Mouse (Mus musculus) heart, embryonic 13.5 days (tissue): ENCODE results near the gene Smim20. TPM values are rescaled to one million over a fixed set of nuclear protein-coding genes. Genes with fewer than 3 reads are reported as not detected.

Experiments
- ATAC-seq: fragments of 200-750 bp; cut with Nextera tagmentation; 2 replicates; pipeline ENCODE4 v1.8.0; 2017; ENCODE audit warnings: moderate TSS enrichment; ENCODE audit not compliant: insufficient number of reproducible peaks, low FRiP score, low TSS enrichment; ENCODE audit errors: extremely low read depth
- H3K27ac ChIP-seq: fragments of 300-500 bp; sonication (generic); replicated peaks from 2 replicates; pipeline ENCODE4 v1.5.1; 2015; ENCODE audit warnings: moderate library complexity, mild to moderate bottlenecking, inconsistent platforms
- H3K27me3 ChIP-seq: fragments of 300-500 bp; sonication (generic); replicated peaks from 2 replicates; pipeline ENCODE4 v1.6.1; 2015; ENCODE audit warnings: mild to moderate bottlenecking, inconsistent platforms
- H3K36me3 ChIP-seq: fragments of 300-500 bp; sonication (generic); 2 replicates; pipeline ENCODE4 v1.6.1; 2015; ENCODE audit warnings: mild to moderate bottlenecking, inconsistent platforms
- H3K4me1 ChIP-seq: fragments of 300-500 bp; sonication (generic); 2 replicates; pipeline ENCODE4 v1.6.1; 2015; ENCODE audit warnings: inconsistent platforms
- H3K4me2 ChIP-seq: fragments of 300-500 bp; sonication (generic); 2 replicates; pipeline ENCODE4 v1.6.1; 2015; ENCODE audit warnings: inconsistent platforms, mild to moderate bottlenecking, moderate library complexity
- H3K4me3 ChIP-seq: fragments of 300-500 bp; sonication (generic); 2 replicates; pipeline ENCODE4 v1.5.1; 2015; ENCODE audit warnings: moderate library complexity, mild to moderate bottlenecking, inconsistent platforms
- H3K9ac ChIP-seq: fragments of 300-500 bp; sonication (generic); 2 replicates; pipeline ENCODE4 v1.6.1; 2015; ENCODE audit warnings: inconsistent platforms, mild to moderate bottlenecking, moderate library complexity
- H3K9me3 ChIP-seq: fragments of 300-500 bp; sonication (generic); 2 replicates; pipeline ENCODE4 v1.6.1; 2016; ENCODE audit warnings: inconsistent platforms
- WGBS: fragments of 180-500 bp; shearing (Covaris S2); methylation state at CpG from one replicate; pipeline ENCODE4 v1.1.7; 2015; ENCODE audit warnings: mixed read lengths; 5-methylcytosine and 5-hydroxymethylcytosine counted together
- polyA plus RNA-seq: library from polyadenylated mRNA; unstranded; fragments of >200 nt; fragmentation: Nextera tagmentation; extraction: Ambion mirVana; gene quantifications from 2 replicates; pipeline ENCODE4 v1.2.1, GENCODE M21; 2015

Smim20 gene
- polyA plus RNA-seq, 1 experiment from 2014 or later: 149 TPM

- no peak overlapping the region for H3K4me3 ChIP-seq
- ATAC-seq: no peak
- no peaks in the 10 kb centered on the region for H3K4me1 ChIP-seq
- no peaks in the 10 kb centered on the region for H3K36me3 ChIP-seq
- H3K9ac ChIP-seq: no peak overlapping the region
- WGBS: 72% methylated on average over 13 of the region's 13 CpGs
- H3K4me2 ChIP-seq: no peak overlapping the region
- no peak overlapping the region for H3K27ac ChIP-seq
- H3K9me3 ChIP-seq: no peaks in the 10 kb centered on the region
- peaks cover 4% of the 10 kb centered on the region; the same call in 1 of the 2 replicates for H3K27me3 ChIP-seq
Observed at GRCm38 (mm10) chr5:53314404-53315167, 47.7 kb downstream of the Smim20 start.

GRCm38 (mm10) chr5:53315829-53316228 lies 48.9 kb downstream of the Smim20 start:
- H3K9me3 ChIP-seq: no peaks in the 10 kb centered on the region
- no peak overlapping the region for H3K9ac ChIP-seq
- peaks cover 4% of the 10 kb centered on the region; the same call in 1 of the 2 replicates for H3K27me3 ChIP-seq
- H3K4me1 ChIP-seq: no peaks in the 10 kb centered on the region
- WGBS: 59% methylated on average over 2 of the region's 2 CpGs
- H3K27ac ChIP-seq: no peak overlapping the region
- H3K4me3 ChIP-seq: no peak overlapping the region
- no peak for ATAC-seq
- H3K36me3 ChIP-seq: no peaks in the 10 kb centered on the region
- H3K4me2 ChIP-seq: no peak overlapping the region

GRCm38 (mm10) chr5:53317396-53317795 lies 50.5 kb downstream of the Smim20 start:
- peaks cover 4% of the 10 kb centered on the region; the same call in 1 of the 2 replicates for H3K27me3 ChIP-seq
- no peak for ATAC-seq
- no peaks in the 10 kb centered on the region for H3K9me3 ChIP-seq
- H3K4me2 ChIP-seq: no peak overlapping the region
- WGBS: 72% methylated on average over 3 of the region's 3 CpGs
- H3K4me1 ChIP-seq: peaks cover under 1% of the 10 kb centered on the region
- no peak overlapping the region for H3K9ac ChIP-seq
- no peak overlapping the region for H3K4me3 ChIP-seq
- H3K36me3 ChIP-seq: no peaks in the 10 kb centered on the region
- H3K27ac ChIP-seq: no peak overlapping the region

GRCm38 (mm10) chr5:53317885-53318466 lies 51.1 kb downstream of the Smim20 start:
- no peaks in the 10 kb centered on the region for H3K36me3 ChIP-seq
- no peak overlapping the region for H3K4me3 ChIP-seq
- H3K4me2 ChIP-seq: no peak overlapping the region
- no peak for ATAC-seq
- H3K9me3 ChIP-seq: no peaks in the 10 kb centered on the region
- H3K27me3 ChIP-seq: peaks cover 4% of the 10 kb centered on the region; the same call in 1 of the 2 replicates
- no peak overlapping the region for H3K27ac ChIP-seq
- 51% methylated on average over 7 of the region's 7 CpGs for WGBS
- no peak overlapping the region for H3K9ac ChIP-seq
- H3K4me1 ChIP-seq: peaks cover 6% of the 10 kb centered on the region

- H3K4me1 ChIP-seq: peaks cover 11% of the 10 kb centered on the region
- no peaks in the 10 kb centered on the region for H3K9me3 ChIP-seq
- WGBS: 71% methylated on average over 3 of the region's 3 CpGs
- H3K9ac ChIP-seq: no peak overlapping the region
- no peaks in the 10 kb centered on the region for H3K36me3 ChIP-seq
- H3K27me3 ChIP-seq: peaks cover 20% of the 10 kb centered on the region
- H3K4me2 ChIP-seq: no peak overlapping the region
- H3K27ac ChIP-seq: no peak overlapping the region
- no peak for ATAC-seq
- H3K4me3 ChIP-seq: no peak overlapping the region
Observed at GRCm38 (mm10) chr5:53320331-53320730, 53.4 kb downstream of the Smim20 start.

GRCm38 (mm10) chr5:53321901-53322300 lies 55.0 kb downstream of the Smim20 start:
- Histone ChIP-seq H3K36me3 (no peaks in the 10 kb centered on the region), H3K9me3 (no peaks in the 10 kb centered on the region), H3K9ac (no peak overlapping the region), H3K27ac (no peak overlapping the region), H3K4me3 (no peak overlapping the region), H3K4me1 (peaks cover 11% of the 10 kb centered on the region), H3K4me2 (no peak overlapping the region), H3K27me3 (peaks cover 31% of the 10 kb centered on the region)
- ATAC-seq: no peak
- WGBS: 87% methylated on average over 9 of the region's 9 CpGs

- ATAC-seq: no peak
- WGBS: 69% methylated on average over 11 of the region's 11 CpGs
Observed at GRCm38 (mm10) chr5:53322471-53322870, 55.6 kb downstream of the Smim20 start.

GRCm38 (mm10) chr5:53323121-53323520 lies 56.2 kb downstream of the Smim20 start:
- no peaks in the 10 kb centered on the region for H3K9me3 ChIP-seq
- no peak for ATAC-seq
- no peaks in the 10 kb centered on the region for H3K36me3 ChIP-seq
- peak overlapping the region; percentile 21; the same call in 1 of the 2 replicates for H3K4me2 ChIP-seq
- H3K27ac ChIP-seq: no peak overlapping the region
- H3K27me3 ChIP-seq: peaks cover 39% of the 10 kb centered on the region
- H3K9ac ChIP-seq: peak overlapping the region; percentile 37; the same call in 1 of the 2 replicates
- H3K4me3 ChIP-seq: no peak overlapping the region
- WGBS: 24% methylated on average over 7 of the region's 7 CpGs
- H3K4me1 ChIP-seq: peaks cover 11% of the 10 kb centered on the region

More at GRCm38 (mm10) chr5:53322471-53322870, 55.6 kb downstream of the Smim20 start:
- Histone ChIP-seq H3K36me3 (no peaks in the 10 kb centered on the region), H3K4me3 (no peak overlapping the region), H3K9me3 (no peaks in the 10 kb centered on the region), H3K4me1 (peaks cover 11% of the 10 kb centered on the region), H3K27ac (no peak overlapping the region), H3K27me3 (peaks cover 32% of the 10 kb centered on the region), H3K4me2 (peak overlapping the region; percentile 21; the same call in 1 of the 2 replicates), H3K9ac (peak overlapping the region; percentile 37; the same call in 1 of the 2 replicates)

- H3K4me2 ChIP-seq: no peak overlapping the region
- H3K9ac ChIP-seq: no peak overlapping the region
- ATAC-seq: no peak
- H3K9me3 ChIP-seq: no peaks in the 10 kb centered on the region
- H3K36me3 ChIP-seq: no peaks in the 10 kb centered on the region
- H3K27ac ChIP-seq: no peak overlapping the region
- H3K4me3 ChIP-seq: no peak overlapping the region
- 67% methylated on average over 3 of the region's 3 CpGs for WGBS
- H3K4me1 ChIP-seq: peaks cover 11% of the 10 kb centered on the region
- H3K27me3 ChIP-seq: peaks cover 38% of the 10 kb centered on the region
Observed at GRCm38 (mm10) chr5:53324256-53324655, 57.4 kb downstream of the Smim20 start.

GRCm38 (mm10) chr5:53324791-53325190 lies 57.9 kb downstream of the Smim20 start:
- no peak for ATAC-seq
- no peaks in the 10 kb centered on the region for H3K36me3 ChIP-seq
- no peaks in the 10 kb centered on the region for H3K9me3 ChIP-seq
- WGBS: 60% methylated on average over 6 of the region's 6 CpGs
- H3K4me2 ChIP-seq: no peak overlapping the region
- H3K9ac ChIP-seq: no peak overlapping the region
- H3K4me1 ChIP-seq: peaks cover 11% of the 10 kb centered on the region
- H3K27ac ChIP-seq: no peak overlapping the region
- no peak overlapping the region for H3K4me3 ChIP-seq
- H3K27me3 ChIP-seq: peaks cover 36% of the 10 kb centered on the region

- H3K9ac ChIP-seq: no peak overlapping the region
Observed at GRCm38 (mm10) chr5:53326023-53326422, 59.1 kb downstream of the Smim20 start.

More at GRCm38 (mm10) chr5:53326023-53326422, 59.1 kb downstream of the Smim20 start:
- no peaks in the 10 kb centered on the region for H3K9me3 ChIP-seq
- H3K27ac ChIP-seq: no peak overlapping the region
- H3K36me3 ChIP-seq: no peaks in the 10 kb centered on the region
- H3K4me3 ChIP-seq: no peak overlapping the region
- H3K27me3 ChIP-seq: peaks cover 46% of the 10 kb centered on the region
- H3K4me1 ChIP-seq: peaks cover 11% of the 10 kb centered on the region
- ATAC-seq: no peak
- no peak overlapping the region for H3K4me2 ChIP-seq
- 4% methylated on average over 8 of the region's 8 CpGs for WGBS
